Mouse (Mus musculus): ENCODE measurements around the gene Itgb2. TPM values are rescaled to one million over a fixed set of nuclear protein-coding genes. Genes with fewer than 3 reads are reported as not detected.
A peak's percentile ranks its signal among the peaks of the same experiment; 100 is the strongest.

Gene Itgb2
- polyA plus RNA-seq, 1 experiment from 2014 or later: 0.59 TPM

DNA sequence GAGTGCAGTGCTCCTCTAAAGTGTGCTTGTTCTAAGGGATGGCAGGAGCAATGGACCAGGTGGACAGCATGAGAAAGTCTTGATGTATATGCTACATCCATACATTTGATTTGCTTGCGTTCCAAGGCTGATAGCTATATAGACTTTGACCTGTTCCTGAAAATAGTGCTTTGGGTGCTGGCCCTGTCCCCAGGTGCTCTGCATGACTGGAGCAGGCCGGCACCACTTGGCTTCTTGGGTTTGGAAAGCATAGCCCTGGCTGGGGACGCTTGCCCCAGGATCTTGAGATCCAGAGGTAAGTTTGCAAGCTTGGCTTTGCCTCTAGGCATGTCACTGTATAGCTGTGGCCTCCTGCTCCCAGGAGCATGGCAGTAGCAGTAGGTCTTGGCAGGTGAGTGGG lies 56.6 kb downstream of the Itgb2 start:
- Histone ChIP-seq H3K27ac (ENCODE audit: low read depth, low read length) (no peak overlapping the region), H3K4me1 (ENCODE audit: control insufficient read depth, insufficient read depth, low read length) (no peaks in the 10 kb centered on the region), H3K9ac (ENCODE audit: low read length) (no peak overlapping the region), H3K27me3 (ENCODE audit: control insufficient read depth, insufficient read depth, low read length) (no peaks in the 10 kb centered on the region), H3K36me3 (ENCODE audit: control insufficient read depth, insufficient read depth, low read length) (no peaks in the 10 kb centered on the region), H3K4me2 (no peak overlapping the region), H3K9me3 (ENCODE audit: control insufficient read depth, low read length) (no peaks in the 10 kb centered on the region), H3K4me3 (ENCODE audit: low read depth, low read length) (no peak overlapping the region)
- WGBS: 89% methylated on average over 3 of the region's 3 CpGs
- no peak for DNase-seq (ENCODE audit: low spot score, missing footprints)
- ATAC-seq (ENCODE audit: low FRiP score): no peak

- no peaks in the 10 kb centered on the region for H3K27me3 ChIP-seq (ENCODE audit: control insufficient read depth, insufficient read depth, low read length)
- no peaks in the 10 kb centered on the region for H3K4me1 ChIP-seq (ENCODE audit: control insufficient read depth, insufficient read depth, low read length)
- no peak overlapping the region for H3K27ac ChIP-seq (ENCODE audit: low read depth, low read length)
- H3K4me3 ChIP-seq (ENCODE audit: low read depth, low read length): no peak overlapping the region
- DNase-seq (ENCODE audit: low spot score, missing footprints) (no peak), ATAC-seq (ENCODE audit: low FRiP score) (no peak)
- no peaks in the 10 kb centered on the region for H3K36me3 ChIP-seq (ENCODE audit: control insufficient read depth, insufficient read depth, low read length)
- no peak overlapping the region for H3K4me2 ChIP-seq
- H3K9me3 ChIP-seq (ENCODE audit: control insufficient read depth, low read length): no peaks in the 10 kb centered on the region
- WGBS: 91% methylated on average over 6 of the region's 6 CpGs
- no peak overlapping the region for H3K9ac ChIP-seq (ENCODE audit: low read length)
These were observed 57.2 kb downstream of the Itgb2 start for GRCm38 (mm10) chr10:77587091-77587775.

DNA sequence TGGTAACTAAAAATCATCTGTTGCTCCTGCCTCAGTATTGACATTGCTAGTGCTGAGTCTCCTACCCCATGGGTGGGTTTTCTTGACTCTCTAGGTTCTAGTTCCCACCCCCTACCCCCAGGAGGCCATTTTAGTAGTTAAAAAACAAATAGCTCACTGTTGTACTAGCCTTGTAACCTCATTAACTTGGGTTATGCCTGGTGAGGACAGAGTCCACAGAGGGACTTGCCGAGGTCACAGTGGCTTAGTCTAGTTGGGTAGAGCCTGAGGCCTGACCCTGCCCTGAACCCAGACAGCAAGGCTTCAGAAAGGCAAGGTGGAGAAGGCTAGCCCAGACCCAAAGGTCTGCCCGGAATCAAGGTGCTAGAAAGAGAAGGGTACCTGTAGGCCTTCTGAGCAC lies 58.0 kb downstream of the Itgb2 start:
- no peak overlapping the region for H3K4me3 ChIP-seq (ENCODE audit: low read depth, low read length)
- ATAC-seq (ENCODE audit: low FRiP score) (no peak), DNase-seq (ENCODE audit: low spot score, missing footprints) (no peak)
- no peaks in the 10 kb centered on the region for H3K4me1 ChIP-seq (ENCODE audit: control insufficient read depth, insufficient read depth, low read length)
- no peak overlapping the region for H3K4me2 ChIP-seq
- H3K9ac ChIP-seq (ENCODE audit: low read length): no peak overlapping the region
- H3K36me3 ChIP-seq (ENCODE audit: control insufficient read depth, insufficient read depth, low read length): peaks cover 2% of the 10 kb centered on the region; the same call in 1 of the 2 replicates
- H3K9me3 ChIP-seq (ENCODE audit: control insufficient read depth, low read length): no peaks in the 10 kb centered on the region
- H3K27me3 ChIP-seq (ENCODE audit: control insufficient read depth, insufficient read depth, low read length): no peaks in the 10 kb centered on the region
- WGBS: 95% methylated on average over 2 of the region's 2 CpGs
- no peak overlapping the region for H3K27ac ChIP-seq (ENCODE audit: low read depth, low read length)

GRCm38 (mm10) chr10:77589117-77589516 lies 59.1 kb downstream of the Itgb2 start:
- WGBS: 91% methylated on average over 7 of the region's 7 CpGs
- no peak overlapping the region for H3K9ac ChIP-seq (ENCODE audit: low read length)
- no peak overlapping the region for H3K27ac ChIP-seq (ENCODE audit: low read depth, low read length)
- no peaks in the 10 kb centered on the region for H3K4me1 ChIP-seq (ENCODE audit: control insufficient read depth, insufficient read depth, low read length)
- no peak for DNase-seq (ENCODE audit: low spot score, missing footprints)
- no peak overlapping the region for H3K4me2 ChIP-seq
- peaks cover 11% of the 10 kb centered on the region for H3K36me3 ChIP-seq (ENCODE audit: control insufficient read depth, insufficient read depth, low read length)
- H3K9me3 ChIP-seq (ENCODE audit: control insufficient read depth, low read length): no peaks in the 10 kb centered on the region
- no peaks in the 10 kb centered on the region for H3K27me3 ChIP-seq (ENCODE audit: control insufficient read depth, insufficient read depth, low read length)
- no peak overlapping the region for H3K4me3 ChIP-seq (ENCODE audit: low read depth, low read length)
- ATAC-seq (ENCODE audit: low FRiP score): no peak

GRCm38 (mm10) chr10:77589749-77590148 lies 59.7 kb downstream of the Itgb2 start:
- H3K27ac ChIP-seq (ENCODE audit: low read depth, low read length): no peak overlapping the region
- H3K4me3 ChIP-seq (ENCODE audit: low read depth, low read length): no peak overlapping the region
- 88% methylated on average over 8 of the region's 8 CpGs for WGBS
- H3K4me1 ChIP-seq (ENCODE audit: control insufficient read depth, insufficient read depth, low read length): no peaks in the 10 kb centered on the region
- peaks cover 16% of the 10 kb centered on the region for H3K36me3 ChIP-seq (ENCODE audit: control insufficient read depth, insufficient read depth, low read length)
- ATAC-seq (ENCODE audit: low FRiP score) (no peak), DNase-seq (ENCODE audit: low spot score, missing footprints) (no peak)
- H3K27me3 ChIP-seq (ENCODE audit: control insufficient read depth, insufficient read depth, low read length): no peaks in the 10 kb centered on the region
- no peak overlapping the region for H3K4me2 ChIP-seq
- no peaks in the 10 kb centered on the region for H3K9me3 ChIP-seq (ENCODE audit: control insufficient read depth, low read length)
- H3K9ac ChIP-seq (ENCODE audit: low read length): no peak overlapping the region

- no peak overlapping the region for H3K4me3 ChIP-seq (ENCODE audit: low read depth, low read length)
- H3K4me2 ChIP-seq: no peak overlapping the region
- no peaks in the 10 kb centered on the region for H3K4me1 ChIP-seq (ENCODE audit: control insufficient read depth, insufficient read depth, low read length)
- peaks cover 16% of the 10 kb centered on the region for H3K36me3 ChIP-seq (ENCODE audit: control insufficient read depth, insufficient read depth, low read length)
- H3K9me3 ChIP-seq (ENCODE audit: control insufficient read depth, low read length): no peaks in the 10 kb centered on the region
- ATAC-seq (ENCODE audit: low FRiP score) (peak; percentile 59), DNase-seq (ENCODE audit: low spot score, missing footprints) (peak; percentile 90)
- no peak overlapping the region for H3K27ac ChIP-seq (ENCODE audit: low read depth, low read length)
- H3K9ac ChIP-seq (ENCODE audit: low read length): no peak overlapping the region
- 46% methylated on average over 6 of the region's 6 CpGs for WGBS
- no peaks in the 10 kb centered on the region for H3K27me3 ChIP-seq (ENCODE audit: control insufficient read depth, insufficient read depth, low read length)
These were observed 60.8 kb downstream of the Itgb2 start for GRCm38 (mm10) chr10:77590812-77591211.

- DNase-seq (ENCODE audit: low spot score, missing footprints) (peak; percentile 62), ATAC-seq (ENCODE audit: low FRiP score) (no peak)
- Histone ChIP-seq H3K9me3 (ENCODE audit: control insufficient read depth, low read length) (no peaks in the 10 kb centered on the region), H3K27ac (ENCODE audit: low read depth, low read length) (no peak overlapping the region), H3K9ac (ENCODE audit: low read length) (no peak overlapping the region), H3K4me1 (ENCODE audit: control insufficient read depth, insufficient read depth, low read length) (no peaks in the 10 kb centered on the region), H3K36me3 (ENCODE audit: control insufficient read depth, insufficient read depth, low read length) (peaks cover 16% of the 10 kb centered on the region), H3K4me2 (no peak overlapping the region), H3K4me3 (ENCODE audit: low read depth, low read length) (no peak overlapping the region), H3K27me3 (ENCODE audit: control insufficient read depth, insufficient read depth, low read length) (no peaks in the 10 kb centered on the region)
- 86% methylated on average over 6 of the region's 6 CpGs for WGBS
These were observed 61.5 kb downstream of the Itgb2 start for GRCm38 (mm10) chr10:77591546-77591945.

DNA sequence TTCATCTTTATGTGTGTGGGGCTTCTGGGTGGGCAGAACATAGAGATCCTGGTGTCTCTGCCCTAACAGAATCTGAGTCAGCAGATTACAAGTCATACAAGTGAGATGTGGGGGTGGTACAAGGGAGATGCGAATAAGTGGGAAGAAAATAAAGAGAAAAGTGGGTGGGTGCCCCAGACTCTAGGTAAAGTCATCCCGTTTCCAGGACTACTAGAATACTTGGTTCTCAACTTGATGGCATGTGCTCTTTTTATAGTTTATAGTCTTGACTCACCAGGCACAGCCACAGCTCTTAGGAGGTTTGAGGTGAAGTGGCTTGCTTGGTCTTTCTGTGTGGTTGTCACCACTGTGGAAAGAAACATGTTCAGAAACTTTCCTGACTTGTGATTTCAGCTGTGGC lies 66.0 kb downstream of the Itgb2 start:
- DNase-seq (ENCODE audit: low spot score, missing footprints) (peak; percentile 60), ATAC-seq (ENCODE audit: low FRiP score) (no peak)
- H3K36me3 ChIP-seq (ENCODE audit: control insufficient read depth, insufficient read depth, low read length): peaks cover 19% of the 10 kb centered on the region
- no peak overlapping the region for H3K4me3 ChIP-seq (ENCODE audit: low read depth, low read length)
- H3K9ac ChIP-seq (ENCODE audit: low read length): no peak overlapping the region
- no peaks in the 10 kb centered on the region for H3K9me3 ChIP-seq (ENCODE audit: control insufficient read depth, low read length)
- no peaks in the 10 kb centered on the region for H3K4me1 ChIP-seq (ENCODE audit: control insufficient read depth, insufficient read depth, low read length)
- H3K27ac ChIP-seq (ENCODE audit: low read depth, low read length): no peak overlapping the region
- 86% methylated on average over 2 of the region's 2 CpGs for WGBS
- no peaks in the 10 kb centered on the region for H3K27me3 ChIP-seq (ENCODE audit: control insufficient read depth, insufficient read depth, low read length)
- H3K4me2 ChIP-seq: no peak overlapping the region

DNA sequence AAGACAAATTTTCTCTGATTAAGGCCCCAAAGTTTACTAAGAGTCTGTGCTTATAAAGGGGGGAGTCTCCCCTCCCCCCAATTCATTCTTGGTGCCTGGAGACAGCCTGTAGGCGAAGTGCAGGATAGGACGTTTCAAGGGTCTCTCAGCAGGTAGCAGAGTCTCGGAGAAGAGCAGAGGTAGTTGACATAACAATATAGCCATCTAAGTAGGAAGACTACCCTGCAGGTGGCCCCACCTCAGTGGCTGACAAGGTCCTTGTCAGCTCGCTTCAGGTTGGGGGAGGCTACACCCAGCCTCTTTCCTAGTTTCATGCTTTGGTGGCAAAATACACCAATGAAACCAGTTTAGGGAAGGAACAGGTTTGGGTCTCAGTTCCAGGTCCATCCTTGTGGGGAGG lies 73.0 kb downstream of the Itgb2 start:
- Histone ChIP-seq H3K9ac (ENCODE audit: low read length) (no peak overlapping the region), H3K27ac (ENCODE audit: low read depth, low read length) (no peak overlapping the region), H3K9me3 (ENCODE audit: control insufficient read depth, low read length) (peaks cover 3% of the 10 kb centered on the region; the same call in 1 of the 2 replicates), H3K4me2 (no peak overlapping the region), H3K4me3 (ENCODE audit: low read depth, low read length) (no peak overlapping the region), H3K36me3 (ENCODE audit: control insufficient read depth, insufficient read depth, low read length) (no peaks in the 10 kb centered on the region), H3K27me3 (ENCODE audit: control insufficient read depth, insufficient read depth, low read length) (no peaks in the 10 kb centered on the region), H3K4me1 (ENCODE audit: control insufficient read depth, insufficient read depth, low read length) (peaks cover 13% of the 10 kb centered on the region)
- 48% methylated on average over 4 of the region's 4 CpGs for WGBS
- ATAC-seq (ENCODE audit: low FRiP score) (no peak), DNase-seq (ENCODE audit: low spot score, missing footprints) (no peak)
